Mouse (Mus musculus): ENCODE results near the gene Platr17.
"Not testable (repeated sequence)": the region's sequence is repeated elsewhere in the genome, so short reads cannot be mapped to it uniquely, and the experiment has no call there.

The Platr17 gene

DNA sequence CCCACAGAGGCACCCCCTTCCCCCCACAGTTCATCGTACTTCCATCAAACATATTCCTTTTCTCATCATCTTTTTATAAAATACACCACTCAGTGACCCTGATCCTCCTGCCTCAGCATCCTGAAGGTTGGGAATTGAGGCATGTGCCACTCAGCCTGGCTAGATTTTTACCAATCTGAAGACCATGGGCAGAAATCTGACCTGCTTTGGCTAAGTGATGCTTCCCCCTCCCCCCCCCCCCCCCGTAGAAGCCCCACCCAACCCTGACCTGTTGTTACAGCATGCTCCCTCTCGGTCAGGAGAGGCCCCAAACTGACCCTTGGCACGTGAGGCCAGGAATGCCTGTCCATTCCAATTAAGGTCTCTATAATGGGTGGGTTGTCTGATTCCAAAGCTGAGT lies at the start of gene Platr17:
TSS of gene Platr17 (plus strand) at position 301 of the 400 bp plus-strand sequence.
- POLR2A ChIA-PET = interaction anchor here in 3 of 4 experiments (0.6 to 13.1 kb wide), 5 partner anchors 12 to 256 kb away, joined by 3 to 161 read pairs (median 39); partner anchors contain the start of genes Tapbp (in 2 of the 3), Zbtb22 (in 2 of the 3), B3galt4 (in 1 of the 3) and Ndufa7 (in 1 of the 3)
- CTCF ChIA-PET = not testable (repeated sequence)

DNA sequence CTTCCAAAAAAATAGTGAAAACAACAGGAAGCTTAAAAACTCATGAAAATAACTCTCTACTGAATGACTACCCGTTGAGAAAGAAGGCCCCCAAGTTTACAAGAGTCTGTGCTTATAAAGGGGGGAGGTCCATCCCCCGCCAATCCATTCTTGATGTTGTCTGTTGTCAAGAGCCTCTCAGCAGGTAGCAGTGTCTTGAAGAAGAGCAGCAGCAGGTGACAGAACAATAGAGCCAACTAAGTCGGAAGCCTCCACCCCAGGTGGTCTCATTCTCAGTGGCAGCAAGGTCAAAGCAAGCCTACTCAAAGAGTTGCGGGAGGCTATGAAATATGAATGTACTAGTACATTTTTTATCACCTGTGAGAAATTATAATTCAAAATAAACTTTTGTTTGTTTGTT lies 47.1 kb upstream of the Platr17 start:
- ChIA-PET POLR2A (interaction anchor here in 3 of 4 experiments (0.6 to 2.3 kb wide), 12 partner anchors 8 to 206 kb away, joined by 3 to 8 read pairs (median 4); partner anchors contain the start of genes B3galt4 (in 1 of the 3), Ndufa7 (in 1 of the 3), Pfdn6 (in 1 of the 3) and Rab11b (in 1 of the 3)), CTCF (interaction anchor here in 2 of 4 experiments (0.5 to 0.7 kb wide), 2 partner anchors 8 to 58 kb away, joined by 3 to 4 read pairs; partner anchors contain the start of genes Tapbp (in 1 of the 2) and Zbtb22 (in 1 of the 2))

DNA sequence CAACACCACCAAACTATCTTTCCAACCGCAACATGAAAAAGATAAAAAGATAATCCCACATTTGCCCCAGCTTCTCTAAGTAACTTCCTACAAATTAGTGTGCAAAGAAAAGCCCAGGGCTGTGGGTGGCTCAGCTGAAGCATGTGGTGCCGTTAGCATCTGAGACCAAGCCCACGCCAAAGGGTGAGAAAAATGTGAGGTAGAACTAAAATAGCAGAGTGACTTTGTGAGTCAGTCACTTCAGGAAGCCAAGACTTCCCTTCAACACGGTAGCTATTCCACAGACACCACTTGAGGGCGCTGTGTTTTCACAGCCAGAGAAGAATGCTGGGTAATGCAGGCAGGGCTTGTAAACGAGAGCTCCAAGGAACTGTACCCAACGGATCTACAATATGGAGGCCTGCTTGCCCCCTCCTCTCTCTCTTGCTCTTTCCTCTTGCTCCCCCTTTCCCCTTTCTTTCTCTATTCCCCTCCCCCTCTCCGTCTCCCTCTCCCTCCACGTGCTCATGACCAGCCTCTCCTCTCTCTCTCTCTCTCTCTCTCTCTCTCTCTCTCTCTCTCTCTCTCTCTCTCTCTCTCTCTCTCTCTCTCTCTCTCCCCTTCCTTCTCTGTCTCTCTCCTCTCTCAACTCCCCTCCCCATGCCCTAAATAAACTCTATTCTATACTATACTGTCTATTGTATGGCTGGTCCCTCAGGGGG lies 39.5 kb upstream of the Platr17 start:
- ChIA-PET POLR2A (interaction anchor here in 3 of 4 experiments (0.6 to 2.9 kb wide), 46 partner anchors 9 to 1602 kb away, joined by 3 to 19 read pairs (median 4); partner anchors contain the start of genes Ndufa7 (in 3 of the 3), Rps28 (in 3 of the 3), Daxx (in 2 of the 3) and Rab11b (in 2 of the 3)), CTCF (interaction anchor here (0.5 to 2.0 kb wide), 44 partner anchors 8 to 1478 kb away, joined by 3 to 11 read pairs (median 4); partner anchors contain the start of genes Tapbp (in 2 of the 4), Zbtb22 (in 2 of the 4), B3galt4 (in 1 of the 4) and Cd320 (in 1 of the 4))

DNA sequence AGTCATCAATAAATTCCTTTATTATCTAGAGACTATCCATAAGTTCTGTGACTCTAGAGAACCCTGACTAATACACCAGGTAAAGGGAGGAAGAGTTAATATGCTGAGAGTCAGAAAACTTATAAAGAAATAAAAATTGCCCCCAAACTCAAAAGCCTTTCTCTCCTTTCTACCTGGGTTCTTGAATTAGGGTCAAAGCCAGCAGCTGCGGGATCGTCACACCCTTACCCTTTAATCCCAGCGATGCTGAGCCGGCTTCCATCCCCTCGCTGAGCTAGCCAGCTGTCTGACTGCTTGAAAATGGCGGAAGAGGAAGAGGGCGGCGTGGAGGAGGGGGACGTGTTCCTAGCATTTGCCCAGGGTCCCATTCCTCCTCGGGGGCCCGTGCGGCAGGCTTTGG lies 31.4 kb upstream of the Platr17 start, which contains the start of gene Gm7029:
TSS of gene Gm7029 (plus strand) at position 301 of the 400 bp plus-strand sequence.
- POLR2A ChIA-PET = interaction anchor here in 2 of 4 experiments (1.1 to 1.7 kb wide), 2 partner anchors 8 to 55 kb away, joined by 4 to 5 read pairs; no protein-coding TSS in a partner anchor

DNA sequence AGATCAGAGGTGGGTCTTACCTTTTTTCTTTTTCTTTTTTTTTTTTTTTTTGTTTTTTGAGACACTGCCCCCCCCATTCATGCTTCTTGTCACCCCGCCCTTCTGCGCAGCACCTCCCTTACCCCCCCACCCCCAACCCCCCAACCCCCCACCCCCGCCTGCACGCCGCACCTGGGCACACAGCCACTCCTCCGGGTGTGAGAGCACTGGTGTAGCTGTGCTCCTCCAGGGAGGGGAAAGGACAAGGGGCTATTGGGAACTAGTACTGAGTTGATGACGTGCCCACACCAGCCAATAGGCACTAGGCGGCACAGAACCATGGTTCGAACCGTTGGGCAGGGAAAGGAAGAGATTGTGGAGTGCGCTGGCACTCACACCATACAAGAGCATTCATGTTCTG lies 30.5 kb upstream of the Platr17 start:
- ChIA-PET POLR2A (interaction anchor here in 3 of 4 experiments (0.6 to 1.7 kb wide), 11 partner anchors 9 to 114 kb away, joined by 3 to 8 read pairs (median 4); partner anchors contain the start of genes Ndufa7 (in 1 of the 3), Rab11b (in 1 of the 3), Rps18 (in 1 of the 3) and Rps28 (in 1 of the 3)), CTCF (interaction anchor here in 2 of 4 experiments (0.6 to 1.9 kb wide), 2 partner anchors 9 kb away, joined by 3 to 10 read pairs; no protein-coding TSS in a partner anchor)

More for the DNA sequence above, 31.4 kb upstream of the Platr17 start, which contains the start of gene Gm7029:
- CTCF ChIA-PET = interaction anchor here in 1 of 4 experiments (1.9 kb wide), 1 partner anchor 9 kb away, joined by 10 read pairs; no protein-coding TSS in a partner anchor

DNA sequence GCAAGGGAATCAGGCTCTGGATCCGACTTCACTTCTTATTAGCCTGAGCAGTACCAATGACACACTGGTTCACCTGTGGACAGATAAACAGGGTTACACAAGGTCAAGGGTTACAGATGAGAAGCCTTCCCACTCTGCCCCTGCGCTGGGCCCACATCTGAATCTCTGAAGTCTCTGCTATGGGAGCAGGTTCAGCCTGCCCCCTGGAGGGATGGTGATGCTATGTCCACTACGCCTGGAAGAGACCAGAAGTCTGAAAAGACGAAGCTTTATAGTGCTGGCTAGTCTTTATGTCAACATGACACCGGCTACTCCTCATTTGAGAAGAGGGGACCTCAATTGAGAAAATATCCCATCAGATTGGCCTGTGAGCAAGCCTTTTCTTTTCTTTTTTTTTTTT lies 29.1 kb upstream of the Platr17 start:
- ChIA-PET CTCF (interaction anchor here in 2 of 4 experiments (0.6 to 1.4 kb wide), 4 partner anchors 10 to 53 kb away, joined by 3 to 11 read pairs (median 4); no protein-coding TSS in a partner anchor), POLR2A (interaction anchor here (0.6 to 2.1 kb wide), 7 partner anchors 10 to 115 kb away, joined by 3 to 7 read pairs (median 3); partner anchors contain the start of gene Rab11b (in 1 of the 4))

DNA sequence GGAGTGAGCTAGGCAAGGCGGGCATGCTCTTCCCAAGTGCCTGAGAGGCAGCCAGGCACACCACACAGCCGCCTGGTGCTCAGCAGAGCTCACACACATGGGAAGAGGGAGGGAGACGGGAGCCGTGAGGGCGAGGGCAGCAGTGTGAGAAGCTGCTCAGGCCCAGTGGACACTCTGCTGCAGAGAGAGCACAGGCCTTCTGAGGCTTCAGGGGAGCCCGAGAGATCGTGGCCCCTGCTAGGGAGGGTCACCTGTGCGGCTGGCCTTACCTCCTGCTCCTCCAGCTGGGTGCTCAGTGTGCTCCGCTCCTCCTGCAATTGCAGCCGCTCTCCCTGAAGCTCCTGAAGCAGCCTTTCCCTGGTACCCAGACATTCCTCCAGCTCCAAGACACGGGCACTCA lies 20.6 kb upstream of the Platr17 start:
- ChIA-PET POLR2A (interaction anchor here in 2 of 4 experiments (0.6 to 1.0 kb wide), 2 partner anchors 8 to 285 kb away, joined by 3 read pairs; no protein-coding TSS in a partner anchor), CTCF (interaction anchor here in 1 of 4 experiments (1.4 kb wide), 1 partner anchor 41 kb away, joined by 4 read pairs; no protein-coding TSS in a partner anchor)

DNA sequence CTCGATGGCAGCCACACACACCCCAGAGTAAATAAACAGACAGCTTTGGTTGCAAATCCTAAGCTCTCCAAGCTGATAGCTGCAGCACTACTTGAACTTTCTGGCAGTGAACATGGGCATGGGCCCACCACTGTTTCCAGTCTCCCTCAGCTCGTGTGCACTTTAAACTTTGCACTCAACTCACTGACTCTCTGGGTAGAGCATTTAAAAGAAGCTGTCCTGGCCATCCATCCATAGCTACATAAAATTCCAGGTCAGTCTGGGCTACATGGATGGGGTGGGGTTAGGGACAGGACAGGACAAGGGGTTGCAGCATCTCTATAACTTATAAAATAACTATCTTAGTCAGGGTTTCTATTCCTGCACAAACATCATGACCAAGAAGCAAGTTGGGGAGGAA lies 17.1 kb upstream of the Platr17 start:
- POLR2A ChIA-PET = interaction anchor here in 3 of 4 experiments (0.6 to 2.8 kb wide), 19 partner anchors 9 to 433 kb away, joined by 3 to 14 read pairs (median 4); partner anchors contain the start of genes Ndufa7 (in 2 of the 3), Rps28 (in 2 of the 3), Cd320 (in 1 of the 3) and Daxx (in 1 of the 3)
- CTCF ChIA-PET = interaction anchor here (0.6 to 1.4 kb wide), 5 partner anchors 36 to 335 kb away, joined by 3 to 6 read pairs (median 4); no protein-coding TSS in a partner anchor

DNA sequence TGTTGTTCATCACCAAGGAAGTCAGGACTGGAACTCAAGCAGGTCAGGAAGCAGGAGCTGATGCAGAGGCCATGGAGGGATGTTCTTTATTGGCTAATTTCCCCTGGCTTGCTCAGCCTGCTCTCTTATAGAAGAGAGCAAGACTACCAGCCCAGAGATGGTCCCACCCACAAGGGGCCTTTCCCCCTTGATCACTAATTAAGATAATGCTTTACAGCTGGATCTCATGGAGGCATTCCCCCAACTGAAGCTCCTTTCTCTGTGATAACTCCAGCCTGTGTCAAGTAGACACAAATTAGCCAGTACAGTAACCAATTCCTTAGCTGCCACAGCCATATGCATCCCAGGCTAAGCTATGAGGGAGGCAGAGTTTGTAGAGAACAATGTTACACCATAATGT lies 16.7 kb upstream of the Platr17 start:
- POLR2A ChIA-PET = interaction anchor here in 3 of 4 experiments (0.6 to 2.8 kb wide), 20 partner anchors 9 to 432 kb away, joined by 3 to 14 read pairs (median 4); partner anchors contain the start of genes Ndufa7 (in 2 of the 3), Rps28 (in 2 of the 3), Cd320 (in 1 of the 3) and Daxx (in 1 of the 3)
- CTCF ChIA-PET = interaction anchor here in 3 of 4 experiments (0.6 to 1.4 kb wide), 4 partner anchors 35 to 71 kb away, joined by 3 to 6 read pairs (median 4); no protein-coding TSS in a partner anchor

DNA sequence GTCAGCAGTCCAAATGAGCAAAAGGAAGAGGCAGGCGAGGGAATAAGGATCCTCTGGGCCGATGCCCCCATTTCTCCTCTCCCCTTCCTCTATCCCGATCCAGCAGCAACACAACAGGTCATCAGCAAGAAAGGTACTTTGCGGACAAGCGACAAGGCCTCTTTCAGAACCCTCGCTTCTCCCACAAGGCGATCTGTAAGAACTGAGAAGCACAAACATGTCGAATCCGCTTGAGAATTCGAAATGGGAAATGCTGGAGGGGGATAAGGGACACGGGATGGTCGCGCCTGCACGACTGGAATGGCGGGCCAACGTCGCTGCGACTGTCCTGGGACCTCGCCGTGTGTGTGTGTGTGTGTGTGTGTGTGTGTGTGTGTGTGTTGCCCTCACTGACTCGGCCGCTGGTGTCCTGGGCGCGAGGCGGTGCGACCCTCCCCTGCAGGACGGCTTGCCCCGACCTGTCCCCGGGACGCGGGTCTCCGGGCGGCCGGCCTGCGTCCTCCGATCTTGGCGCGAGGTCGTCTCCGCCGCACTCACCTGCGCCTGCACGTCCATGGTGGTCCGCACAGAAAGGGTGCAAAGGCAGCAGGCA lies 14.9 kb upstream of the Platr17 start:
- POLR2A ChIA-PET = interaction anchor here in 2 of 4 experiments (0.5 to 5.4 kb wide), 14 partner anchors 8 to 292 kb away, joined by 3 to 117 read pairs (median 6); partner anchors contain the start of genes Ndufa7 (in 2 of the 2), Rps28 (in 2 of the 2), B3galt4 (in 1 of the 2) and Daxx (in 1 of the 2)
- CTCF ChIA-PET = interaction anchor here in 2 of 4 experiments (0.6 to 3.4 kb wide), 7 partner anchors 13 to 129 kb away, joined by 3 to 24 read pairs (median 4); partner anchors contain the start of genes Daxx (in 1 of the 2), Rab11b (in 1 of the 2), Tapbp (in 1 of the 2) and Zbtb22 (in 1 of the 2)

DNA sequence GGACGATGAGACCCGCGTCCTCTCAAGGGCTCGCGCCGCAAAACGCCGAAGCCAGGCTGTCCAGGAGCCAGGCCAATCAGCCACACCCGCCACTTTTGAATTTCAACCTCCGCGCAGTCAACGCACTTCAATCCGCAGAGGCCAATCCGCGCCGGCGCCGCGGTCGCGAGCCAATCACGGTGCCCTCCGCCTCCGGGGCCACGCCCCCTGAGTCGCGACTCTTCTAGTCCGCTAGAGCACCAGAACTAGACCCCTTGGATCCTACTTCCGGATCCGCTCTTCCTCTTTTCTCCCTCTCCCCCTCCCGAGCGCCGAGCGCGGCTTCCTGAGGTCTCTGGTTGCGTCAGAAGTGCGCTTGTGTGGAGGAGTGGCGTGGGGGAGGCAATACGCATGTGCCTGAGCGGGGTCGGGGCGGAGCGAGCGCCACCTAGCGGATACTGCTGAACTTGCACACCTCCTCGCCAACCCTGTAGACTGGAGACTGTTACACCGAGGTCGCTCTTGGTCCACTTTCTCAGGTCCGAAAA lies 14.3 kb upstream of the Platr17 start, which contains the start of gene Kifc1:
TSS of gene Kifc1 (minus strand) at position 129 of the 527 bp plus-strand sequence.
- CTCF ChIA-PET = interaction anchor here in 3 of 4 experiments (0.6 to 4.7 kb wide), 9 partner anchors 12 to 130 kb away, joined by 3 to 31 read pairs (median 4); partner anchors contain the start of genes Daxx (in 1 of the 3), Rab11b (in 1 of the 3), Tapbp (in 1 of the 3) and Zbtb22 (in 1 of the 3)
- POLR2A ChIA-PET = interaction anchor here in 2 of 4 experiments (0.5 to 6.2 kb wide), 15 partner anchors 8 to 293 kb away, joined by 3 to 117 read pairs (median 6); partner anchors contain the start of genes Ndufa7 (in 2 of the 2), Rps18 (in 2 of the 2), Rps28 (in 2 of the 2) and Vps52 (in 2 of the 2)

DNA sequence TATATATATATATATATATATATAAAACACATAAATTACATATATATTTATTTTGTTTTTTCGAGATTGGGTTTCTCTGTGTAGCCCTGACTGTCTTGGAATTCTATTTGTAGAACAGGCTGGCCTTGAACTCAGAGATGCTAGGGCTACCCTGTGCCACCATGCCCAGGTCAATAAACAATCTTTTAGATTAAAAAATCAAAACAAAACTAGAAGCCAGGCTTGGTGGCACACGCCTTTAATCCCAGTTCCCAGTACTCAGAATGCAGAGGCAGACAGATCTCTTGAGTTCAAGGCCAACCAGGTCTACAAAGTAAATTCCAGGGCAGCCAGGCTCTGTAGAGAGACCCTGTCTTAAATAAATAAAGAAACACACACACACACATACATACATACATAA lies 13.6 kb upstream of the Platr17 start:
- ChIA-PET CTCF (interaction anchor here (0.7 to 4.7 kb wide), 11 partner anchors 12 to 131 kb away, joined by 4 to 31 read pairs (median 9); partner anchors contain the start of genes Tapbp (in 2 of the 4), Zbtb22 (in 2 of the 4), Rab11b (in 1 of the 4) and Vps52 (in 1 of the 4)), POLR2A (interaction anchor here in 3 of 4 experiments (0.7 to 6.2 kb wide), 18 partner anchors 9 to 711 kb away, joined by 3 to 117 read pairs (median 6); partner anchors contain the start of genes Daxx (in 2 of the 3), Ndufa7 (in 2 of the 3), Rab11b (in 2 of the 3) and Rps18 (in 2 of the 3))

DNA sequence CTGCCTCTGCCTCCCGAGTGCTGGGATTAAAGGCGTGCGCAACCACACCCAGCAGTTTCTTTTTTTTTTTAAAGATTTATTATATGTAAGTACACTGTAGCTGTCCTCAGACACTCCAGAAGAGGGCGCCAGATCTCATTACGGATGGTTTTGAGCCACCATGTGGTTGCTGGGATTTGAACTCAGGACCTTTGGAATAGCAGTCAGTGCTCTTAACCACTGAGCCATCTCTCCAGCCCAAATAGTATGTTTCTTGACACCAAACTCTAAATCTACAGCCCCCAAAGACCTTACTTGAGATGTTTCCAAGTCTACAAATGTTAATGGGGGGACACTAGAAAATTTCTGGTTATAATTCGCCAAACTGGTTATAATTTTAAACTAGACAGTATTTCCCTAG lies 13.0 kb upstream of the Platr17 start:
- ChIA-PET POLR2A (interaction anchor here (0.5 to 11.0 kb wide), 54 partner anchors 8 to 711 kb away, joined by 3 to 258 read pairs (median 4); partner anchors contain the start of genes B3galt4 (in 3 of the 4), Daxx (in 3 of the 4), Ndufa7 (in 3 of the 4) and Rps28 (in 3 of the 4)), CTCF (interaction anchor here (0.6 to 4.7 kb wide), 24 partner anchors 11 to 1083 kb away, joined by 3 to 31 read pairs (median 6); partner anchors contain the start of genes Daxx (in 2 of the 4), Tapbp (in 2 of the 4), Zbtb22 (in 2 of the 4) and Cd320 (in 1 of the 4))

DNA sequence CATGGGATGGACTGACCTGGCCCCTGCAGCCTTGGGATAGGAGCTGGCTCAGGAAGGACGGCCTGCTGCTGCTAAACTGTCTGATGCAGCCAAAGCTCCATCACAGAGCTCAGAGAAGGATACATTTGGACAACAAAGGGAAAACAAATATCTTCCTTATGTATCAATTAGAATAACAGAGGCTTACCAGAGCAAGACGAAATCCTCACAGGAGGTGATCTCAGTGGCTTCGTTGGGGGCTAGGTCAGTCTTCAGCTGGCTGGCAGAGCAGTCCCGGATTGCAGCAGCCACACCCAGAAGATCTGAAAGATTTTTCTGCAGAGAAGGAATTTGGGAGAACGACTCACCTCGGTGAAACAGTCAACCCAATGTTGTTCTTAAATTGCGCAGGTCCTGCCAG lies 12.5 kb upstream of the Platr17 start:
- CTCF ChIA-PET = interaction anchor here (0.6 to 4.7 kb wide), 24 partner anchors 10 to 1084 kb away, joined by 3 to 31 read pairs (median 6); partner anchors contain the start of genes Daxx (in 2 of the 4), Tapbp (in 2 of the 4), Zbtb22 (in 2 of the 4) and B3galt4 (in 1 of the 4)
- POLR2A ChIA-PET = interaction anchor here (0.5 to 11.0 kb wide), 62 partner anchors 8 to 229 kb away, joined by 3 to 258 read pairs (median 4); partner anchors contain the start of genes Daxx (in 4 of the 4), B3galt4 (in 3 of the 4), Ndufa7 (in 3 of the 4) and Rps28 (in 3 of the 4)

DNA sequence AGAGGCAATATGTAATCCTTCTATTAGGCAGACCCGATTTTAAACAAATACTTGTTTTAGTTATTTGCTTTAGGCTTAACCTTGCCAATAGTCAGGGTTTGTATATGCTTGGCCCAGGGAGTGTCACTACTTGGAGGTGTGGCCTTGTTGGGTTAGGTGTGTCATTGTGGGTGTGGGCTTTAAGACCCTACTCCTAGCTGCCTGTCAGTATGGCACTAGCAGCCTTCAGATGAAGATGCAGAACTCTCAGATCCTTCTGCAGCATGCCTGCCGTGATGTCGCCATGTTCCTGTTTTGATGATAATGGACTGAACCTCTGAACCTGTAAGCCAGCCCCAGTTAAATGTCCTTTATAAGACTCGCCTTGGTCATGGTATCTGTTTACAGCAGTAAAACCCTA lies 11.9 kb upstream of the Platr17 start:
- ChIA-PET POLR2A (interaction anchor here (0.7 to 11.0 kb wide), 55 partner anchors 9 to 229 kb away, joined by 3 to 258 read pairs (median 4); partner anchors contain the start of genes Daxx (in 4 of the 4), B3galt4 (in 3 of the 4), Tapbp (in 3 of the 4) and Zbtb22 (in 3 of the 4)), CTCF (interaction anchor here (0.6 to 4.7 kb wide), 19 partner anchors 10 to 891 kb away, joined by 3 to 31 read pairs (median 6); partner anchors contain the start of genes Daxx (in 2 of the 4), Tapbp (in 2 of the 4), Zbtb22 (in 2 of the 4) and B3galt4 (in 1 of the 4))
